Mouse (Mus musculus): ENCODE results near the gene Ifna13. TPM values are rescaled to one million over a fixed set of nuclear protein-coding genes. Genes with fewer than 3 reads are reported as not detected.

Ifna13 gene
- total RNA-seq (2021): not detected in 2 replicates
- long read RNA-seq, experiment 1: 0 reads
- long read RNA-seq, experiment 2: 0 reads

DNA sequence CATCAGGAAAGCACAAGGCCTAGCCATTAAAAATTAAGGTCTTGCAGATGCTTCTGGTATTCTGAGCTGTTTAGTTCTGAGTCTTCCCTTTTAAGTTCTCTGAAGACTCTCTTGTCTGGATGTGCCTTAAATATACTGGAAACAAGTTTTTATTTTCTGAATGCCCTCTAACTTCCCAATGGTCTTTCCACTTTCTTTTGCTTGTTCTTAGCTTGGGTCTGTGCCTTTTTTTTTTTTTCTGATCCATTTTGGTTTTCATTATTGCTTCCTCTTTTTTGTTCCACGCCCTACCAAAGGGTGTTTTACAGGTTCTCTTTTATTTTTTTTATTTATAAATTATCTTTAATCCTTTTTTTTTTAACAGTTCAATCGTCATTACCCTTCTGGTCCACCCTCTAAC lies at the start of gene Ifna13:
Gene Ifna13 (minus strand): TSS at position 101 of the 400 bp plus-strand sequence.
- DNase-seq: no peak

DNA sequence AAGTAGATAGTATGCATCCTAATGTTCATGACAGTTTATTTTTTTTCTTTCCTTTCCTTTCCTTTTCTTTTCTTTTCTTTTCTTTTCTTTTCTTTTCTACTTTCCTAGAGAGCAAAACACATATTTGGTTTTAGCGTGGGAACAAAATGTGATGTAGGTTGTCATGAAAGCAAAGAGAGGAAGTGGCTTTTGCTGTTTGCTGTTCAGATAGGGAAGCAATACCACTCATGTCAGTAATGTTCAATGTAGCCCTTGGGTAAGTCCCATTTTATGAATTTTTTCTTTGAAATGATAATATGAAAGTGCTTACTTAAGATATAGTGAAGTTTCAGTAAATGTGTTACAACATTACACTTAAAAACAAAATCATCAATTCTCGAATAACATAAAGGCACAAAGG lies 49.1 kb upstream of the Ifna13 start:
- no peak for DNase-seq

DNA sequence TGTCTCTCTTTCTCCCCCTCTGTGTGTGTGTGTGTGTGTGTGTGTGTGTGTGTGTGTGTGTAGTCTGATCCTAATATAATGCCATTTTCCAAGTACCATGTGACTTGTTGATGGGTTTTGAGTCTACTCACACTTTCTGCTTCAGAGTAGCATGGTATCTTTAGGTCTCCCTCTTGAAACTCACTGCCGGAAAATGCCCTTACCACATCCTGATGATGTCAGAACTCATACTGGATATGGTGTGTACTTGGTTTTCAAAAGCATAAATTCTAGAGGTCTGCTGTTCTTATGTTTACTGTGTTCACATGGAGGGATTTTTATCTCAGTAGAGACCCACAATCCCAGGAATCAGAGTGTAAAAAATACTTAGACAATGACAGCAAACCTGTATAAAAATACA lies 48.3 kb upstream of the Ifna13 start:
- DNase-seq: no peak

DNA sequence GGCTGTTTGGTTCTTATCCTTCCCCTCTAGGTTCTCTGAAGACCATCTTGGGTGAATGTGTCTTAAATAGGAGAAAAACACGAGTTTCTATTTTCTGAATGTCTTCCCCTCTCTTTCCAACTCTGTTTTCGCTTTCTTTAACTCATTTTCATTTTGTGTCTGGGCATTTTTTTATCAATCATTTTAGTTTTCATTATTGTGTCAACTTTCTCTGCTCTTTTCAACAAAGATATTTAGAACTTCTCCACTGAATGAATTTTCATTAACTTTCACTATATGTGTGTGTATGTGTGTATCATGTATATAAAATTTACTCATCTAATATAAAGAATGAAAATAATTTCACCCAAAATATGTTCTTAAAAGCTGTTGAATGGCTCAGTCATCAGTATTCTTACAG lies 47.0 kb upstream of the Ifna13 start, which contains the start of gene Ifnab:
Gene Ifnab (minus strand): TSS at position 101 of the 400 bp plus-strand sequence.
- no peak for DNase-seq

DNA sequence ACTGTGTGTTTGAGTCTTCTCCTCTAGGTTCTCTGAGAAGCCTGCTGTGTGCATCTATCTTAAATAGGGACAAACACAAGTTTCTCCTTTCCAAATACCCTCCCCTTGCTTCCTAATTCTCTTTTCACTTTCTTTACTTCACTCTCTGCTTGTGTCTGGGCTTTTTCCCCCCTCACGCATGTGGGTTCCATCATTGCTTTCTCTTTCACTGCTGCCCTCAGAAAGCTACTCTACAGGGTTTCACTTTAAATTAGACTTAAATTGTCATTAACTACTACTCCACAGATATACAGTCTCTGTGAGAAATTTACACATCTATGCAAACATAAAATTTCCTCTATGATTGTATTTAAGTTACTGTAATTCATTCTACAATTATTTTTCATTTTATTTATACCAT lies 39.6 kb upstream of the Ifna13 start, which contains the start of gene Ifna2:
Gene Ifna2 (minus strand): TSS at position 101 of the 400 bp plus-strand sequence.
- DNase-seq: no peak

DNA sequence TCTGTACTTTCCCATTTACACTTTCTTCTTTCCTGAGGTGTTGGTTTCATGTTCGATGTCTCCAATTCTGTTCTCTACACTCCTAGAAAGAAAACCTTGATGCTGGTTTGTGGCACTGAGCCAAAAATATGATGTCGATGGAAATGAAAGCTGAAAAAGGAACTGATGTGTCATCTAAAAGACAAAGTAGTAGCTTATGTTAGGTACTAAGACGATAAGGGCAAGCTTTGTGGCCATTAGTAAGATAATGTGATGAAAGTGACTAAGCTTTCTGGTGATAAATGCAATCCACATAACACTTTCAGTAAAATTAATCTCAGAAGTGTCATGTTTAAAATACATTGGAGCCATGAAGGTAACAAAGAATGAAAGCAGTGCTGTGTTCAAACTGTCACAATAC lies 37.1 kb upstream of the Ifna13 start:
- DNase-seq: no peak

DNA sequence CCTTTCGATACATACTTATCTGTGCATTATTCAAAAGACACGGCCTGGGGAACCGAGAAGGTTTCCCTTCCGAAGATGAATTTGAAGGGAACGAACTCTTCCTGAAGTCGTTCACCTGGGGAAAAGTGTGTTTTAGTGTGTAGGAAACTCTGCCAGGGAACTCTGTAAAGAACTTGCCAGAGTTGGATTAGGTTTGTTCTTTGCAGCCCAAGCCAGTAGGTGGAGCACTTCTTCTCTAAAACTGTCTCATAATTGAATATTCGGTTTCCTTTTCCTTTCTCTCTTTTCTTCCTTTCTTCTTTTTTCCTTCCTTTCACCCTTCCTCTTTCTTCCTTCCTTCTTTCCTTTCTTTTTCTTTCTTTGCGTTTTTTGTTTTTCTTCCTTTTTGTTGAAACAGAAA lies 36.1 kb upstream of the Ifna13 start:
- DNase-seq: peak; percentile 12

DNA sequence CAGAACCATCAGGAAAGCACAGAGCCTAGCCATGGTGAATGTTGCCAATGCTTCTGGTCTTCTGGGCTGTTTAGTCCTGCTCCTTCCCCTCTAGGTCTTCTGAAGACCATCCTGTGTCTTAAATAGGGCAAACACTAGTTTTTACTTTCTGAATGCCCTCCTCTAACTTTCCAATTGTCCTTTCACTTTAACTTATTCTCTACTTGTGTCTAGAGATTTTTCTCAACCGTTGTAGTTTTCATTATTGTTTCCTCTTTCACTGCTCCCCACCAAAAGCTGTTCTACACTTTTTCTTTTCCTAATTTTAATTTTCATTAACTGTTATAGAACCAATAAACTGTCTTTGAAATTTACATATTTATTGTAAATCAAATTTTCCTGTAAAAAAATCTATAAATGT lies 32.6 kb upstream of the Ifna13 start, which contains the start of gene Ifna16:
Gene Ifna16 (minus strand): TSS at position 101 of the 400 bp plus-strand sequence.
- DNase-seq: no peak

DNA sequence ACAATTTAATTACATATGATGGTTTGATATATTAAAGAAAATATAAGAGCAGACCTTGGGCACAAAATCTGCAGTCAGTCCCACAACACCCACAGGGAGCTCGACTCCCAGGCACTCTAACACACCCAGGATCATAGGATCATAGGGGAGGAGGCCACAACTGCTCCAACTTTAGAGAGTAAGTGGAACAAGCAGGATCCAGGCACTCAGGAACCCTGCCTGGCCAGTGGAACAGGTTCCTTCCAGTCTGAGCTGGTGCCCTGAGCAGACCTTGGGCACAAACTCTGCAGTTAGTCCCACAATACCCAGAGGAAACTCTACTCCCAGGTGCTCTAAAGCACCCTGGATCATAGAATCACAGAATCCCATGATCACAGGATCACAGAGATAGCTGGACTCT lies 11.2 kb upstream of the Ifna13 start:
- no peak for DNase-seq

DNA sequence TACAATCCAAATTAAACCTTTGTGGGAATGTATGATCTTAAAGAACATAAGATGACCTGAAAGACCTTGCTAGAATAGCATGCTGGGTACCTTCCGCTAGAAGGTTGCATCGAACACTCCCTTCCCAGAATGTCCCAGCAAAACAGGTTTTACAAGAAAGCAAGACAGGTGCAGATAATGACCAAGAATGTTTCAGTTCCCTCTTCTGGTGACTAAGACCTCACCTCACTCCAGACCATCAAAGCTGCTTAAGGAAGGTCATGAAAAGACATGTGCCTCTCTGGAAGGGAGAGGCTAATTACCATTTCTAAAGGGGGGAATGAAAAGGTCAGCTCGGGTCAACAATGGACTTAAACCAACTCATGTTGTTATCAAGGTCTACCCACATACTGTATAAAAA lies 9.4 kb upstream of the Ifna13 start:
- no peak for DNase-seq

DNA sequence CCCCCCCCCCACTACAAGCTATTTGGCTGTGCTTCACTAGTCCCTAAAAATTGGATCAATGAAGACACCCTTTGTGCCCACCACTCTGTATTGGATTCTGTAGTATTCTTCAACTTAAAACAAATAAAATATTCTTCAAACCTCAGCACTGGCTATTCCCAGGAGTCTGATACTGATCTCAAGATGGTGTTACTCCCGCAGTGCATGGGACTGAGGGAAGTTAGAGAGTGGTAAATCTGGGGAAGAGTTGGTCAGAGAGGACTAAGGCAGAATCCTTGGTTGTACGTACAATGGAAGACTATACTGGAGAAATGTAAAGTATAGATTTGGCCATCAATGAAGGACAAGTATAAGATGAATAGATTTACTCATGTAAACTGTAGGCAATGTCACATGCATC lies 1.7 kb downstream of the Ifna13 start:
- DNase-seq: no peak

DNA sequence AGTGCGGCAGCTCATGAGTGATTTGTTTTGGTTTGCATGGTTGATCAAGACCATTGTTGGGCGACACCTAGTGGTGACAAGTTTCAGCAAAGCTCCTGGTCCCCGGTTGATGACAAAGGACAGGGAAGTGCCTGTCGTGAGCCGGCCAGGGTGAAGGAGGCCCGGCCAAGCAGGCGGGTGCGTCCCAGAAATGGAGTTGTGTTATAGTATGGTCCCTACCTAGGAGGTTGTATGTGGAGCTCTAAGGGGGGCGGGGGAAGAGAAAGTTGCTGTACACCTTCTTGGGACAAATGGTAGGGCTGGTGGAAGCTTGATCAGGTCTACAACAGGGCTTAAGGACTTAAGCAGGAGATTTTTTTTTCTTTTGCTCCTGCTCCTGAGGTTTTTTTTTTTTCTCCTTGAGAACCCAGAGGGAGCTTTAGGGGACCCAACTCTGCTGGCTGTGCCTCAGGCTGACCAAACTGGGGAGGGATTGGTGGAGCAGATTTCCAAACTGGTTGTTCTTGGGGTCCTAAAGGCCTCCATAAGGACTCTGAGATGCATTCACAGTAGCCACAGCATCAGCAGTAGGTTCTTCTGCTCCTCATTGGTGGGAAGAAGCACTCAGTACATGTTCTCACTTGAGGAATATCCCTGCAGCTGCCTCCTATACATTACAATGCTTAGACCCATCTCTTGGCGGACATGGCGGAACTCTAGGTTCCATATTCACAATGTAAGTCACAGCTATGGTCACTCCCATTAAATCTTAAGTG lies 3.0 kb downstream of the Ifna13 start:
- peak; percentile 95 for DNase-seq

DNA sequence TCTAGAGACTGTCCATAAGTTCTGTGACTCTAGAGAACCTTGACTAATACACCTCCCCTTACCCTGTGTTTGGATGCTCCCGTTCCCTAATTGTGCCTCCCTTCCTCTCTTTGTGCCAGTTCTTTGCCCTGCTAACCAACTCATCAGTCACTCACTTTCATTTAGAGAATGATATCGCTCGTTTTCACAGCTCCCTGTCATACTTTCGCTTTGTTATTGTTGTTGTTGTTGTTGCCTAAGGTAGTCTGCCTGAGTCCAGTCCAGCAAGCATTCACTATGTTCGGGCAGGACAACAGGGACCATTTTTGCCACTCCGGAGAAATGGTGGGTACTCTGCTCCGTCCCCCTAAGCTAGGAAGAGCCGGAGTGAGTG lies 3.6 kb downstream of the Ifna13 start:
- DNase-seq: no peak

DNA sequence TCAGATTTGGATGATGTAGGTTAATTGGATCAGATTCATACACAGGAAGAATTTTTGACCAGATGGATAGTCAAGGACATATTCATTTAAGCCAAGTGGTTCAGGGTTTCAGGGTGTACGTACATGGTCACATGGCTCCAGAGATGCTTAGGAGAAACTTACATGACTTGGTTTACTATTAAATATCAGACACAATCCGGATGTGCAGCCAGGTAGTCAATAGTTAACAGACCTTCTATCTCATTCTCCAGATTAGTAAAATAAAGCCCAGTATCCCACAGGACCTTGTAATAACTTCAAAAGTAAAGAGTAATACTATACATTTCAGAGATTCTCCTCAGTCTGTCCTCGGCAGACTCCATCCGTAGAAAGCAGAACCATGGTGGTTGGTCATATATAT lies 9.9 kb downstream of the Ifna13 start, which contains the start of gene C87499:
Gene C87499 (minus strand): TSS at position 101 of the 400 bp plus-strand sequence.
- no peak for DNase-seq

DNA sequence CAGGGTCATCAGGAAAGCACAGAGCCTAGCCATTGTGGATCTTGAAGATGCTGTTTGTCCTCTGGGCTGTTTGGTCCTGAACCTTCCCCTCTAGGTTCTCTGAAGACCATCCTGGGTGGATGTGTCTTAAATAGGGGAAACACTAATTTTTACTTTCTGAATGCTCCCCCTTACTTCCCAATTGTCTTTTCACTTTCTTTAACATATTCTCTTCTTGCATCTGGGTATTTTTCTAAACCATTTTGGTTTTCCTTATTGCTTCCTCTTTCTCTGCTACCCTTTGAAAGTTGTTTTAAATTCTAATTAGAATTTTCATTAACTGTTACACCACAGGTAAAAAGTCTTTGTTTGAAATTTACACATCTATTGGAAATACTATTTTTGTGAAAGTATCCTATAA lies 41.0 kb downstream of the Ifna13 start, which contains the start of gene Ifna12:
Gene Ifna12 (minus strand): TSS at position 101 of the 400 bp plus-strand sequence.
- no peak for DNase-seq

Other genes starting within 250 kb of the Ifna13 start
- gene Hacd4, start 205.5 kb downstream of the Ifna13 start, total RNA-seq (2021): 4.0 and 4.1 TPM in 2 replicates
- gene Ifnb1, start 121.7 kb downstream of the Ifna13 start, total RNA-seq (2021): not detected in 2 replicates
- gene Ifna15, start 86.2 kb downstream of the Ifna13 start, total RNA-seq (2021): not detected in 2 replicates
- not detected in 2 replicates for gene Ifna14, start 72.7 kb downstream of the Ifna13 start, total RNA-seq (2021)
- gene Ifna9, start 52.1 kb downstream of the Ifna13 start, total RNA-seq (2021): not detected in 2 replicates
- gene Ifna12, start 41.1 kb downstream of the Ifna13 start, total RNA-seq (2021): not detected in 2 replicates
- gene C87499, start 10.0 kb downstream of the Ifna13 start, total RNA-seq (2021): not detected in 2 replicates
- not detected in 2 replicates for gene Ifna16, start 32.5 kb upstream of the Ifna13 start, total RNA-seq (2021)
- gene Ifna2, start 39.5 kb upstream of the Ifna13 start, total RNA-seq (2021): not detected in 2 replicates
- gene Ifnab, start 46.9 kb upstream of the Ifna13 start, total RNA-seq (2021): not detected in 2 replicates
- gene Gm26566, start 77.3 kb upstream of the Ifna13 start, total RNA-seq (2021): 0.49 and 0.89 TPM in 2 replicates
- gene Klhl9, start 78.0 kb upstream of the Ifna13 start, total RNA-seq (2021): 72.3 and 74.9 TPM in 2 replicates
- gene Gm13271, start 110.4 kb upstream of the Ifna13 start, total RNA-seq (2021): not detected in 2 replicates
- not detected in 2 replicates for gene Gm13283, start 115.7 kb upstream of the Ifna13 start, total RNA-seq (2021)
- gene Gm13290, start 129.4 kb upstream of the Ifna13 start, total RNA-seq (2021): not detected in 2 replicates
- gene Gm13289, start 132.5 kb upstream of the Ifna13 start, total RNA-seq (2021): not detected in 2 replicates
- gene Gm13272, start 135.4 kb upstream of the Ifna13 start, total RNA-seq (2021): not detected in 2 replicates
- not detected in 2 replicates for gene Ifnz, start 137.7 kb upstream of the Ifna13 start, total RNA-seq (2021)
- gene Gm13276, start 141.2 kb upstream of the Ifna13 start, total RNA-seq (2021): not detected in 2 replicates
- not detected in 2 replicates for gene Gm13277, start 144.2 kb upstream of the Ifna13 start, total RNA-seq (2021)
- gene Gm13278, start 147.1 kb upstream of the Ifna13 start, total RNA-seq (2021): not detected in 2 replicates
- not detected in 2 replicates for gene Gm13275, start 150.0 kb upstream of the Ifna13 start, total RNA-seq (2021)
- gene Gm13279, start 152.9 kb upstream of the Ifna13 start, total RNA-seq (2021): not detected in 2 replicates
- 0.22 TPM in 1 of 2 replicates, not detected in the other for gene Gm13285, start 155.2 kb upstream of the Ifna13 start, total RNA-seq (2021)
- gene Gm13287, start 158.8 kb upstream of the Ifna13 start, total RNA-seq (2021): not detected in 2 replicates
- not detected in 2 replicates for gene Gm13288, start 161.1 kb upstream of the Ifna13 start, total RNA-seq (2021)
- gene Ifna7, start 171.8 kb upstream of the Ifna13 start, total RNA-seq (2021): not detected in 2 replicates
- gene Ifna11, start 175.5 kb upstream of the Ifna13 start, total RNA-seq (2021): not detected in 2 replicates
- not detected in 2 replicates for gene Ifna6, start 183.0 kb upstream of the Ifna13 start, total RNA-seq (2021)
- not detected in 2 replicates for gene Ifna5, start 191.1 kb upstream of the Ifna13 start, total RNA-seq (2021)
- not detected in 2 replicates for gene Ifna4, start 197.4 kb upstream of the Ifna13 start, total RNA-seq (2021)
- not detected in 2 replicates for gene Ifna1, start 205.6 kb upstream of the Ifna13 start, total RNA-seq (2021)
- not detected in 2 replicates for gene Ifne, start 235.7 kb upstream of the Ifna13 start, total RNA-seq (2021)